Mouse (Mus musculus) urinary bladder, adult 18-20 months (tissue): ENCODE data around the gene Espl1.

ENCODE experiments used
- DNase-seq, 2 experiments: peaks; one replicate each; pipeline ENCODE4 v3.0.0; 2022; ENCODE audit warnings: low spot score in 2 of 2, mixed read lengths in 2 of 2

Gene Espl1

GRCm38 (mm10) chr15:102370727-102371126 is 74.7 kb downstream of the Espl1 start:
- no peak for DNase-seq
